Mouse (Mus musculus) cerebellum, adult 11 months (tissue): ENCODE measurements around the gene Endog.
"Not testable (repeated sequence)": the region's sequence is repeated elsewhere in the genome, so short reads cannot be mapped to it uniquely, and the experiment has no call there.

ENCODE experiments used
- DNase-seq: peaks from one replicate; pipeline ENCODE4 v3.0.0; 2022

The Endog gene

GRCm38 (mm10) chr2:30171371-30171996 lies at the start of gene Endog:
Endog (plus strand) TSS chr2:30171493.
- DNase-seq: peak; percentile 92

DNA sequence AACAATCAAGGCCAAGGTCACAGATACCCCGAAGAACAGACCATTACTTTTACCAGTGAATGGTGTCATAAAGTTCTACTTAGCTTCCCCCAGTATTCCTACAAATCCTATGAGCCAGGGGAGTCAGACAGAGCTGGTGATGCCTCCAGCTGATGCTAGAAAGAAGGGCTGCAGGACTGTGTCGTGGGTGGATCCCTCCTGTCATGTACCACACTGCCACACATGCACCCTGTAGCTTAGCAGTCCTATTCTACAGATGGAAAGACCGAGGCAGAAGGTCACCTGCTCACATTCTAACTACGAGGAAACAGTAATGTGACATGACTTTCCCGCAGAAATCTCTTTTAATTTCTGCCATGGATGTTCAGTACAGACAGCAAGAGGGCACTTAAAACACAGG lies 48.5 kb upstream of the Endog start:
- DNase-seq: no peak

DNA sequence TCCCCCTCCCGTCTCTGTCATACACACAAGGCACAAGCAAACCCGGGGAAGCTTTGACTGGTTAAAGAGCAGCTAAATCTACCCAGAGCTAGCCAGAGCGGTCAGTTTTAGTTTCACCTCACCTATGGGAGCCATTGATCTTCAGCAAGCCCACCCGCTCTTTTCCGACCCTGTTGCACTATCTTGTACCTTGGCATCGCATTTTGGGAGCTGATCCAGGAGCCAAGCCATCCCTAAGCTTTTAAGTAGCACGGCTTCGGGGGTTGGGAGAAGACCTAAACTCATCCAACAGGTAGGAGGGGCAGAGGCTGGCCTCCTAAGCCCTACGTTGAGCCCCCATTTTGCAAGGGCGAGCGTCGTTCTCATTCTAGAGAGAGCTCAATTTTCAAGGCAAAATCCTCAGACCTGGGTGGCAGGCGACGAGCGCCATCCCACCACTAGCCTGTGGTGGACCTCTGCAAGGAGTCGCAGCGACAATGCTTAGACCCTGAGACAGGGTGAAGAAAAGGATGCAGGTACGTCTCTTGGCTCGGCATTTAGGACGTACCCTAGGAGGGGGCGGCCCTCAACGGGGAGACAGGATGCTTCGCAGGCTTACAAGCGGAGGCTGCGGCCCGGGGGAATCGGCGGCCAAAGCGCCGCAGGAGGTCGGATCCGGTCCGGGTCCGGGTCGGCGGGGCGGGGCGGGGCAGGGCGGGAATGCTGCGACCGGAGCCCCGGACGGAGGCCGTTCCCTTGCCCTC lies 47.4 kb upstream of the Endog start:
- DNase-seq: peak; percentile 45

GRCm38 (mm10) chr2:30124472-30125274 lies 46.6 kb upstream of the Endog start, which contains the start of gene Zer1:
Zer1 (minus strand) TSS chr2:30124585.
- DNase-seq: peak; percentile 92

GRCm38 (mm10) chr2:30128789-30129188 lies 42.5 kb upstream of the Endog start:
- no peak for DNase-seq

- no peak for DNase-seq
Observed at GRCm38 (mm10) chr2:30130156-30130555, 41.1 kb upstream of the Endog start.

DNA sequence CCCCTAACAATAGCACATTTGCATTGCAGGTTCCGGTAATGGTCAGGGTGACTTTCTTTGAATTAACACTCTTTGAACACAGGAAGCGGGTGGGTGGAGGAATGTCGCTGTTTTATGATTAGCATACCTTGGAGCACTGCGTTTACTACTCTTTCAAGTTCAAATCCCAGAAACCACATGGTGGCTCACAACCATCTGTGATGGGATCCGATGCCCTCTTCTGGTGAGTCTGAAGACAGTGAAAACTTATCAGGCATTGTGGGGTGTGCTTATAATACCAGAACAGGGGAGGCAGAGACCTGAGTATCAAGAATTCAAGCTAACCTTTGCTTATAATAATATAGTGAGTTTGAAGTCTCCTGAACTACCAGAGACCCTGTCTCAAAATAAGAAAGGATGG lies 40.1 kb upstream of the Endog start:
- DNase-seq: not testable (repeated sequence)

- DNase-seq: no peak
Observed at GRCm38 (mm10) chr2:30132801-30133612, 38.3 kb upstream of the Endog start.

DNA sequence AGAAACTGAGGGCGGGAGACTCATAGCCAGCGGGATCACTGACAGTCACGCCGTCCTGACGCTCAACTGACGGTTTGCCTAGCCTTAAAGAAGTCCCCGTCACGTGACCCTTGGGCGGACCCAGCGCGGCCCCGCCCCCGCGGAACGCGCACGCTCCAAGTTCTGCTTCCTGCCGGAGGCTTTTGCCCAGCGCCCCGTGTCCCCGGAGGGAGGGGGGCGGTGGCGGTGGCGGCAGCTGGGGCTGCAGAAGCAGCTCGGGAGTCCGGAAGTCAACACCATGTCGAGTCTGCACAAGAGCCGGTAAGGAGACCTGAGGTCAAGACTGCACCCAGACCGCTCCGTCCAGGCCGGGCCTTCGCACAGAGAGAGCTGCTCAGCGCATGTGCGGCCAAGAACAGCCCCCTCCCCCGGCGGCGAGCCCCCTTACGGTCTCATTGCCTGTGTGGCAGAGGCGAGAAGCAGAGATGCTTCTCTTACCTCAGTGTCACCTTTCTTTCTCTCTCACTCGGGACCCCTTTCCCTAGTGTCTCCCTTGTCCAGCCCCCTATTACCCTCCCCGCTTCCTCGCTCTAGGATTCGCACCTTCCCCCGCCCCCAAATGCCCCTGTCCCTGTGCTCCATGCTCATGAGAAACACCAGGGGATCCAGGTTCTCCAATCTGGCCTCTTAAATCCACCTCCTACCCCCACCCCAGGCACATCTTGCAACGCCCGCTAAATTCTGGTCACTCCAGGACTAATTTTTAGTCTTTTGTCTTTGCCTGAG lies 37.5 kb upstream of the Endog start, which contains the start of gene Tbc1d13:
TSS of gene Tbc1d13 (plus strand) at position 134 of the 765 bp plus-strand sequence.
- DNase-seq: peak; percentile 96

DNA sequence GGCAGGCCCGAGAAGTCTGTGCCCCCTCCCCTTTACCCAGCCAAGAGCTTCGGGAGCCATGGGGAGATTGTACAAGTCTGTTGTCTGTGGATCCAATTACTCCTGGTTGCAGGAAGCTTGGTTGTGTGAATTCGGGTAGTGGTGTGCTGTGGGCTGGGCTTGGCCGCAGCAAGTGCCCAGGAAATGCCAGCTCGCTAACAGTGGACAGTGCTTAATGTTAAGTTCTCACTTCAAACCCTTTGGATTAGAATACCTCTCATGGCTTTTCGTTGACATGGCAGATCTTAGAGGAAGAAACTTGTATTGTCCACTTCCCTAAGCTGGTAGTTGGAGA lies 36.9 kb upstream of the Endog start:
- DNase-seq: no peak

DNA sequence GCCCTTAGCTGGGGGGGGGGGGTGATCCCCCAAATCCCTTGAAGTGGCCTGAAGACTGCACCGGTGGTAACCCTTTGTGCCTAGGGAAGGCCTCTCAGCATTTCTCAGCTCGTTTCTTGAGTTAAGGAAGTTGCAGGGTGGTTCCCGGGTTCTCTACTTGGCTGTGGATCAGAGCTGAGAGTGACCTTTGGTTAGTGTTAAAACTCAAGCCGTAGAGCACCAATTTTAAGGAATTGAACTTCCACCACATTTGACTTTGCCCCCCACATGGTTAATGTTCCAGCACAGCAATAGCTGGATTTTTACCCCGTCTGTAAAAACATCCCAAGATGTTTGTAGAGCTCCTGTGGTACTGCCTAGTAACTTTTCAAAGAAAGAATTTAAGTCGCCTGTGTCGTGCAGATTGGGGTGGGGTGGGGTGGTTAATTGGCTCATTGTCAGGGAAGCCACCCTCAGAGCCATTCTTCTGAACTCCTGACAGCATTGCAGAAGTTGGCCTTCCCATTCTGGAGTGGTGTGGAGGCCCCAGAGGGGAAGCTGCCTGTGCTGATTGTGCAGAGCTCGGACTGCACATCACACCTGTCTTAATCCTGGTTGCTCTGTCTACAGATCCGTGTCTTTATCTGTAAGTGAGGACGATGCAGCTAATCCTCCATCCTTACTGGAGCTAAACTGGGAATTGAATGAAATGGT lies 36.2 kb upstream of the Endog start:
- DNase-seq: no peak

GRCm38 (mm10) chr2:30136458-30136857 lies 34.8 kb upstream of the Endog start:
- no peak for DNase-seq

DNA sequence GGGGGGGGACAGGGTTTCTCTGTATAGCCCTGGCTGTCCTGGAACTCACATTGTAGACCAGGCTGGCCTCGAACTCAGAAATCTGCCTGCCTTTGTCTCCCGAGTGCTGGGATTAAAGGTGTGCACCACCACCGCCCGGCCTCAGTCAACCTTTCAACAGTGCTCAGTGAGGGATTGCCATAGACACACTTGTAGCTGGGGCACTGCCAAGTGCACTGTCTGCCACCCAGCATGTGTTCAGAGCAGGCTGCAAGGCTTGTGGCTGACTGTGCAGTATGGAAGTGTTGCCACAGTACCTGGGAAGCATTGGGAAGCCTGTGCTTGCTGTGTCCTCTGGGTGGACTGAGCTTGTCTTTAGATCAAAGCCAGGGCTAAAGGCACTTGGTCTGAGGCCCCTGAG lies 31.3 kb upstream of the Endog start:
- peak; percentile 64 for DNase-seq

DNA sequence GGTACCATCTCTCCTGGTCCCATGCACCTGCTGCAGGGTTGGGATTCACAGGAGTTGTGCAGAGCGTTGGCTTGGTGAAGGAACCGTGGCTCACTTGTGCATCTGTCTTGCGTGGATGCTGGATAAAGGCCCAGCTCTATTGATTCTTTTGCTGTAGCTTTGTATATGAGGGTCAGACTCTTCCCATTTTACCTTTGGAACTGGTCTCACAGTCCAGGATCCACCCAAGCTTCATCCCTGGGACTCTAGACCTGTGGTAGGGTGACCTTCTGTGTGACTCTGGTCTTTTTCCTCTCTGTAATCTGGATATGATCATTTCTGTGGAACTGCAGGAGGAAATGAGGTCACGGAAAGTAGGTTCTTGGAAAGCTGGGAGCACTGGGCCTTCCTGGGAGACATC lies 26.9 kb upstream of the Endog start:
- DNase-seq: no peak

GRCm38 (mm10) chr2:30147466-30147865 lies 23.8 kb upstream of the Endog start:
- DNase-seq: no peak

- DNase-seq: no peak
Observed at GRCm38 (mm10) chr2:30151840-30152239, 19.5 kb upstream of the Endog start.

DNA sequence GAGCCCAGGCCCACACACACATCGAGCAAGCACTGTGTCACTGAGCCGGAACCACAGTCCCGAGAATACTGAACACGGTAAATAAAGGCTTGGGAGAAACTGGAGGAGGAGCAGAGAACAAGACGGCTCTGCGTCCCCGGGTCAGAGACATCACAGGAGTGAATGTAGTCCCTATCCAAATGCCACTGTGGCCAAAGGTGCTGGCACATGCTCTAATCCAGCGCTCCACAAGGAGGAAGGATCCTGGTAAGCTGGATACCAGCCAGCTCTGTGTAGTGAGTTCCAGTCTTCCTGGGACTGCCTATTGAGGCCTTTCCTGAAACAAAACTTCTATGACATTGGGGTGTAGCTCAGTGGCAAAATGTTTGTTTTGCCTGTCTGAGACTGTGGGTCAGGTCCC lies 18.7 kb upstream of the Endog start:
- DNase-seq: no peak

GRCm38 (mm10) chr2:30159871-30160270 lies 11.4 kb upstream of the Endog start:
- not testable (repeated sequence) for DNase-seq

DNA sequence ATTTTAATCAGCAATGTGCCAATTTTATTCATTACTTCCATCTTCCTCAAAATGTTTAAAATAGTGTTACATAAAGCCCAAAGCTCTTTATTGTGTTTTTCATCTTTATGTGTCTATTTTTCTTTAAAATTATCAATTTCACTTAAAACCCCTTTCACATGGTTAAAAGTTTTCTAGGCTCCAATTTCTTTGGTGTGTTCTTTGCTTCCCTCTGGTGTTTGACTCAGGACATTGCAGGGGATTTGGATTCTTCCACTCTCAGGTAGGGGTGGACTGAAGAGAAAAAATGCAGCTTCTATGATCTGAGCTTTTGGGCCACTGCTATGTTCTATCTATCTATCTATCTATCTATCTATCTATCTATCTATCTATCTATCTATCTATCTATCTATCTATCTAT lies 9.5 kb upstream of the Endog start:
- no peak for DNase-seq

DNA sequence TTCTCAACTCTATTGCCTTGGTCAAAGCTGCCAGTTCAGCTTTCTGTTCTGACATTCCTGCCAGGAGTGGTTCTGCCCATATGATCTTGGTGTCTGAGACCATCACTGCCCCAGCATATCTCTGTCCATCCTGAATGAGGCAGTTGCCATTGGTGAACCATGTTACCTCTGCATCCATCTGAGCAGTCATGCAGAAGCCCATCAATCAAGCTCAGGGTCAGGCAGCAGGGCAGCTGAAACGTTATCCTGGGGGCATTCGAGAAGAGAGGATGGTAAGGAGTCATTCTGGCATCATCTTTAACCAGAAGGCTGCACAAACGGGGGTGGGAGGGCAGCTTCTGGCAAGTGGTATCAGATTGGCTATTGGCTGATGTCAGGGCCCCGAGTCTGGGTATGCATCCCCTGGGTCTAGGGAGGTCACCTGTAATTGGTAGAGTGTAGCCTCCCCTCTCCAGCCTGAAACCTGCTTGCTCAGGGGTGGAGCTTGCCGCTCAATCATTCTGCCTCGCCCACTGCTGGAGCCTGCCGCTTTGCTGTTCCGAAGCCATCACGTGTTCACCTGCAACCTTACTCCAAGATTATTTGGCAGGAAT lies 6.9 kb upstream of the Endog start:
- DNase-seq: no peak

GRCm38 (mm10) chr2:30166677-30167076 lies 4.6 kb upstream of the Endog start:
- DNase-seq: no peak
